Mouse (Mus musculus) frontal cortex, postnatal 10 days (tissue): Measurements from ENCODE around the gene Perm1.

Experiments used
- DNase-seq, 2 experiments: peaks; one replicate each; pipeline ENCODE4 v3.0.0; 2022; ENCODE audit warnings: low spot score in 2 of 2, mixed read lengths in 1 of 2

The Perm1 gene

DNA sequence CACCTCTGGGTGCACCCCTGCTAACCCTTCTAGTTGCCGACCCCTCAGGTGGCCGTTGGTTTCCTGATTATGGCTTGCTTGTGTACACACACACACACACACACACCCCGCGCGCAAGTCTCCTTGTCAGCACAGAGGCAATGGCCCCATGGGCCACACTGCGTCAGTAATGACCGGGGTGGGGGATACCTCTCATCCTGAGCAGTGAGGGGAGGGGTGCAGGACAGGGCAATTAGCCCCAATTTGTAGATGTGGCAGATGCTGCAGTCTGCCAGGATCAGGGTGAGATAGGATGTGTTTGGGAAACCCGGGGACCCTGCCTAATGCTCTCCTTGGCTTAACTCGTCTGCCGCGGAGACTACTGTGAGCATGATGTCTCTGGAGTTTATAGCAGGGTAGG, 33.9 kb downstream of the Perm1 start:
- DNase-seq, result no peak

DNA sequence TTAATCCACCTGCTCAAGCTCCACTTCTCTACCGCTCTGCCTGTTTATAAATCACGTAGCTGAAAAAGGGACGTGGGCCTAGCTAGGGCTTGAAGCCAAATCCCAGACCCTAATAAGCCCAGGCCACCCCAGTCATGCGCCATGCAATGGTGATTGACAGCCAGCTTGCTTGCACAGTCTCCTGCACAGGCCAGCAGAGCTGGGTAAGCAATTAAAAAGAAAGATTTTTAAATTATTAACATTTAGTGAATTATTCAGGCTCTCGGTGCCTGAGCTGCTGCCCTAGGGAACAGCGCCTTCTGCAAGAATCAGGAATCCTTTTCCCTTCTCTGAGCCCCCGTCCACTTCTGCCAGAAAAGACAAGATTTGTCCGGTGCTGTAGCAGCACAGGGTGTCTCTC, 35.4 kb downstream of the Perm1 start:
- DNase-seq, result no peak

DNA sequence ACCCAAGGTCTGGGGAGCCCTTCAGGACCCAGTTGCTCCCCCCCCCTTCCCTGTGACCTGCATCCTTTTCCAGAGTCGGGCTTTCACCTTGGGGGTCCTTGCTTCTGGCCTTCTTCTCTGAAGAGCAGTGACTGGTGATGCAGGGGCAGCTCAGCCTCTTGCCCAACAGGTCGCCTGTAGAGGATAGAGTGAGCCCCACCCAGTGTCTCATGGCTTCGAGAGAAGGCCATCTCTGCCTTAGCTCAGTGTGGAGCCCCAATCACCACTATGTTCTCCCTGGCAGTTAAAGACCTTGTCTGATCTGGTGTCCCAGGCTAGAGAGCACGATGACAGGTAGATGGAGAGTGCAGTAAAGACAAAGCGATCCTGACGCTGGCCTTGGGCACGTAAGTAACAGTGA, 36.5 kb downstream of the Perm1 start:
- no peak for DNase-seq

DNA sequence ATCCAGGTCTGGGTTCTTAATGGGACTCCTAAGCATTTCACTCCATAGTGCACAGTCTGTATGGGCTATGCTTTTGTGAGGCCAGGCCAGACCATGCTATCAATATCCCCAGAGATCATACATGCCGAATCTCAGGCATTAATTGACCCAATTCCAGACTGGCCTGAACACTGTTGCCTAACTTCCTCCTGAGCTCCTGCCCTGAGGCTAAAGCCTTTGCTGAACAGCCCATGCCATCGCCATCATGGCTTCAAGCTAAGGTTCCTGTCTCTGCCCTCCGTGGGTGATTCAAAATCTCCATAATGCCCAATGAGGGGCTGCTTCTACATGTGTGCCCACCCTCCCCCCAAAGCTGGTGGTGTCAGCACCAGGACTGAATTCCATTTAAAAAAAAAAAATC, 37.0 kb downstream of the Perm1 start:
- no peak for DNase-seq

DNA sequence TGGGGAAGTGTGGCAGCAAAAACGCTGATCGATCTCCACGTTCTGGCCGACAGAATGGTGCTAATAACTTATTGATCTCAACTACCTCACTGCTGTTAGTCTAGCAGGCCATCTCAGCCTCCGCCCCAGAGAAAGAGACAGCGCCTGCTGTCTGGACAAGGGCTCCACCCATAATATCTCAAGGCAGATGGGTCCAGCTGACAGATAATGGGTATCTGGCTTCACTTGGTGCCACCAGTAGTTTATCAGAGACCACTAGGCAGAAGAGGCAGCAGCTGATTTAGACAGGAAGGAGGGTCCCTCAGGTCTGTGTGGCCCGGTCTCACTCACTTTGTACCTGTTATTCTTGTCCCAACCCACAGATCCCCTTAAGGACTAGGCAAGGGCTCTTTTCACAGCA, 37.4 kb downstream of the Perm1 start:
- DNase-seq, result no peak

DNA sequence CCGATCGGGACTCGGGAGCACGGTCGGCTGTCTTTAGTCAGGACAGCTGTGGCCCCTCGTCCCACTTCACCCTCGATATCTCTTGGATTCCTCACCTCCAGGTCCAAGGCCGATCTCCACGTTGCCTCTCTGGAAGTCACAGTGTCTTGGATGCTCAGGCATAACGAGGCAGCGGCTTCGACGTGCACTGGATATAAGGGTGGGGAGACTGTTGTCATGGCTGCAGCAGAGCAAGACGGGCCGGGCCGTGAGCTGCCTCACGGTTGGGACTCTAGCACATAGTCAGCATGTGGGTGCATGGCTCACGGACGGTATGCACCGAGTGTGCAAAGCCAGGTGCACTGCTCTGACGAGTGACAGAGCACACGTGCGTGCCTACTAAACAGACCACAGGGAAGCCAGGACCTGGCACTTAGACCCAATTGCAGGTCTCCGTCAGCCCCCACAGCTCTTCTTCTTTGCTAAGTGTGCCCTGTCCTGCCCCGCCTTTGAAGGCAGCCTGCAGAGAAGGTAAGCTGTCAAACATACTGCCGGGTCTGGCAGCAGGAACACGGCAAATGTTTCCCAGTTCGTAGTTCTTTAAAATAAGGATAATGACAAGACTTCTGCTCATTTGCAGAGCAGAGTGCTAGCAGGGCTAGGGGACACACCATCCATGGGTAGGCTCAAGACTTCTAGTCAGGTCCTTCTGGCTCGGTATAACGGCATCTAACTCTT, 38.9 kb downstream of the Perm1 start:
- no peak for DNase-seq

DNA sequence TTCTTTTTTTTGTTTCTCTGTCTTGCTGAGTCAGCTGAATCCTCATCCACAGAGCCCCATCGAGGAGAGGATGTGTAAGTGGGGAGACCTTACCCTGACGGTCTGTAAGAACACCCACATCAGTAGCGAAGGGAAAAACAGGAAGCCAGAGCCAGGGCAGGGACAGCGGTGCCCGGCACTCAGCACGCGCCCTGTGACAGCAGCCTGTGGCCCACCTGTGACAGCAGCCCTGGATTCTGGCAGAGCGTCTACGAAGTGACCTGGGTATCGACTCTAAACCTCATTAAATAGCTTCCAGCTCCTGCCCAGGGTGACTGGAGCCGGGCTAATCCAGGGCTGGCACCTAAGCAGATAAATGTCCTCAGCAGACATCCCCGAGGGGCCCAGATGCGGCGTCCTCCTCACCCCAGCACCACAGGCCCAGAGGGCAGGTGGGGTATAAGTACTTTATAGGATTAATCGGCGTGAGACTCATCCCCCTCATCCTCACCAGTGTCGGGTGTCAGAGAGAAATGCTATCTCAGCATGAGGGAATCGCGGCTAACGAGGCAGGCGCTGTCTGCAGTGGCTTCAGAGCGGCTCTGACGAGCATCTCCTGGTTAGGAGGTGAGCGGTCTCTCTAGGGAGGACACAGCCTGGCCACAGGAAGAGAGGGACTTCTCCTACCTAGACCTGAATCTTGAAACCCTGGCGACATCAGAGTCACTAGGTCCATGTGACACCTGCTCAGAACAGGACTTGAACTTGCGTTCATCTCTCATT, 39.6 kb downstream of the Perm1 start, which contains the start of gene Samd11:
Samd11 (minus strand) TSS at position 580 of the 762 bp plus-strand sequence.
- DNase-seq, result no peak
